Mouse (Mus musculus) G1E (cell line): ENCODE measurements around the gene Itpk1. TPM values are rescaled to one million over a fixed set of nuclear protein-coding genes. Genes with fewer than 3 reads are reported as not detected.

Experiments
- ATAC-seq: 2 replicates; pipeline ENCODE4 v1.8.0; 2016; ENCODE audit warnings: mild to moderate bottlenecking; ENCODE audit not compliant: insufficient number of reproducible peaks, poor library complexity, low FRiP score, severe bottlenecking; ENCODE audit errors: extremely low read depth
- DNase-seq: peaks from one replicate; pipeline ENCODE4 v3.0.0; 2012; ENCODE audit warnings: low spot score
- H3K27me3 ChIP-seq: 2 replicates; pipeline ENCODE4 v1.6.1; 2012; ENCODE audit warnings: mild to moderate bottlenecking, low read length, inconsistent platforms; ENCODE audit not compliant: insufficient read depth
- H3K36me3 ChIP-seq: replicated peaks from 2 replicates; pipeline ENCODE3; 2012; ENCODE audit warnings: mild to moderate bottlenecking, inconsistent platforms
- H3K4me1 ChIP-seq: 2 replicates; pipeline ENCODE4 v1.6.1; 2012; ENCODE audit warnings: low read depth, low read length, inconsistent platforms, mixed read lengths; ENCODE audit not compliant: insufficient read depth
- H3K4me3 ChIP-seq: 2 replicates; pipeline ENCODE4 v1.5.1; 2012; ENCODE audit warnings: low read depth, mild to moderate bottlenecking, inconsistent platforms, low read length, moderate library complexity, mixed read lengths
- H3K9me3 ChIP-seq: replicated peaks from 2 replicates; pipeline ENCODE4 v1.6.1; 2012; ENCODE audit warnings: inconsistent platforms
- CTCF ChIP-seq: IDR thresholded peaks from 2 replicates; pipeline ENCODE4 v1.5.1; 2012; ENCODE audit warnings: low read depth, low read length, inconsistent platforms, mixed read lengths
- GATA1 ChIP-seq: IDR thresholded peaks from 2 replicates; pipeline ENCODE4 v1.6.1; 2012; ENCODE audit warnings: borderline replicate concordance, low read length, inconsistent platforms, mixed read lengths
- GATA2 ChIP-seq: IDR thresholded peaks from 2 replicates; pipeline ENCODE4 v1.6.1; 2012; ENCODE audit warnings: low read depth, low read length, inconsistent platforms, borderline replicate concordance
- POLR2AphosphoS5 ChIP-seq: IDR thresholded peaks from 2 replicates; pipeline ENCODE4 v1.6.1; 2012; ENCODE audit warnings: low read depth, low read length, inconsistent platforms; ENCODE audit not compliant: insufficient replicate concordance
- TAL1 ChIP-seq: conservative IDR thresholded peaks from 2 replicates; pipeline ENCODE4 v1.6.1; 2012; ENCODE audit warnings: low read depth, low read length, inconsistent platforms, mixed read lengths
- polyA plus RNA-seq: library from polyadenylated mRNA; stranded (reverse); fragments of >175 nt; gene quantifications from 2 replicates; pipeline ENCODE4 v1.2.3, GENCODE M21; 2012
- total RNA-seq, 2 experiments: library from RNA; stranded (forward) in 1 of 2; stranded (reverse) in 1 of 2; fragments of 200-1000 nt in 1 of 2; fragments of >200 nt in 1 of 2; fragmentation: Nextera tagmentation in 1 of 2; gene quantifications; 2 replicates each; pipeline ENCODE4 v1.2.3; 2014 to 2017

Gene Itpk1
- total and polyA plus RNA-seq, 3 experiments = 2.5 to 6.4 (median 2.7) TPM

DNA sequence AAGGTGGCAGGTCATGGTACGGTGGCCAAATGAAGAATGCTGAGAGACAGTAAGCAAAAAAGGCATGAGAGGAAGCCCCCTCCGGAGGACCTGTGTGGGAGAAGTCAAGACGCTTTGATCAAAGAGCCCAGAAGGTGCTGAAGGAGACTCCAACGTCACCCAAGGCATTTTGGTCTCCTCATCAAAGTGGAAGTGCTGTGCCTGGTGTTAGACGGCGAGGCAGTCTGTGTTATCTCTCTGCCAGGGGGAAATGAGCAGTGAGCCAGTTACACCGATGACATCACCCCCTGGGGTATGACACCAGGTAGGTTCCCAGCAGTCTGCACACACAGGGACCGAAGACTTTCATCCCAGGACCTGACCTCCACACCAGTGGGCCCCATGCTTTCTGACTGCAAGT is 52.3 kb downstream of the Itpk1 start:
- TF ChIP-seq TAL1 (no peak), GATA1 (no peak), POLR2AphosphoS5 (no peak), CTCF (no peak), GATA2 (no peak)
- DNase-seq (no peak), ATAC-seq (no peak)
- H3K4me3 ChIP-seq = no peak overlapping the region
- peaks cover 6% of the 10 kb centered on the region; the same call in 1 of the 2 replicates for H3K4me1 ChIP-seq
- H3K9me3 ChIP-seq = no peaks in the 10 kb centered on the region
- no peaks in the 10 kb centered on the region for H3K36me3 ChIP-seq
- H3K27me3 ChIP-seq = no peaks in the 10 kb centered on the region; the same call in 1 of the 2 replicates

DNA sequence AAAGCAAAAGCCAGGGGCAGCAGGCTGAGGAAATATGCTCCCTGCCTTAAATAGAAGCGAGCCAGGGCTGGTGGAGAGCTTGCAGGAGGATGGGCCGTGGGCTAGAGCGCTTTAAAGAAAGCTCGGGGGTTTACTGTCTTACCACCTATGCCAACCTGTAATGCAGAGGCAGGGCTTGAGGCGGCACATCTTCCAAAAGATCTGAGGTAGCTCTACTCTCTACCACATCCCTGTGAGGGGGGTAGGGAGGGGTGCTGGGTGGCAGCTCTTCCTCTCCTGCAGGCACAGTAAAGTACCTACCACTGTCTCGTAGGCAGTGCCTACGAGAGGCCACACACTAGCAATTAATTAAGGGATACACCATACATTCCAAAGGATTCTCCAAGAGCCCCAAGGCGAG is 52.9 kb downstream of the Itpk1 start:
- Histone ChIP-seq H3K4me1 (peaks cover 12% of the 10 kb centered on the region), H3K36me3 (no peaks in the 10 kb centered on the region), H3K27me3 (no peaks in the 10 kb centered on the region; the same call in 1 of the 2 replicates), H3K9me3 (no peaks in the 10 kb centered on the region), H3K4me3 (no peak overlapping the region)
- TF ChIP-seq POLR2AphosphoS5 = no peak
- no peak for TF ChIP-seq TAL1
- TF ChIP-seq GATA1 = no peak
- TF ChIP-seq GATA2 = no peak
- TF ChIP-seq CTCF = no peak
- DNase-seq (no peak), ATAC-seq (no peak)

DNA sequence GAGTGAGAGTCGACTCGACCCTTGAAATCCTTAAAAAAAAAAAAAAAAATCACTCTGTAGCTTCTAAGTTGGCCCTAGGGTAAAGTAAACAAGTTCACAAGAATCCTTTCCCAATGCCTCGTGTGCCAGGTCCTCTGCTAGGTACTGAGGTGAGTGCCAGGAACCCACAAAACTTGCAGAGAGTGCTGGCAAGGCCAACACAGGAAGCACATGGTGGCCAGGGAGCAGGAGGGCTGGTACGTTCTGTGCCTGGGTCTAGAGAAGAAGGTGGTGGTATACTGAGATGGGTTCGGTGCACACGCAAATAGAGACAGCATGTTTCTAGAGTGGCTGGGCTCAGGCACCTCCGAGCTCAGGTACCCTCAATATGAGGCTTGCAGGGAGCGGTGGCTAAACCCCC is 53.3 kb downstream of the Itpk1 start:
- TF ChIP-seq POLR2AphosphoS5 (no peak), CTCF (no peak), GATA1 (no peak), TAL1 (no peak), GATA2 (no peak)
- no peak for ATAC-seq

DNA sequence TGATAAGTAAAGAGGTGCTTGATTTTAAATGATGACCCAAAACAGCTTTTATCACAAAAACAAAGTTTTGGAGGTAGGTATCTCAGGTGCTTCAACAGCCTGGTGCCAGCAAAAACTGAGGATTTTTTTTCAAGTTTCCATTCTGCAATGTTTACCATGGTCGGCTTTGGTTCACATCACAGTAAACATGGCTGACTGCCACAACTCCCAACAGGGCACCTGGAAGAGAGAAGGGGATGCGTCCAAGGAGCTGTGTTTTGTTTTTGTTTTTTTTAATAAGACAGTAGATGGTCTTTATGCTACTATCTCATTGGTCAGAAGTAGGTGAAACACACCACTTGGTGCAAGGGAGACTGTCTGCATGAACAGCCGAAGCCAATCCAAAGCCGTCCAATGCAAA is 54.1 kb downstream of the Itpk1 start:
- H3K4me1 ChIP-seq = peaks cover 23% of the 10 kb centered on the region
- ATAC-seq = no peak
- no peak for TF ChIP-seq GATA2
- TF ChIP-seq POLR2AphosphoS5 = no peak
- no peak for TF ChIP-seq TAL1
- no peak for TF ChIP-seq CTCF
- TF ChIP-seq GATA1 = no peak

More for the DNA sequence above, 53.3 kb downstream of the Itpk1 start:
- no peak for DNase-seq
- no peak overlapping the region for H3K4me3 ChIP-seq
- H3K27me3 ChIP-seq = no peaks in the 10 kb centered on the region; the same call in 1 of the 2 replicates
- H3K4me1 ChIP-seq = peaks cover 16% of the 10 kb centered on the region
- no peaks in the 10 kb centered on the region for H3K36me3 ChIP-seq
- no peaks in the 10 kb centered on the region for H3K9me3 ChIP-seq

DNA sequence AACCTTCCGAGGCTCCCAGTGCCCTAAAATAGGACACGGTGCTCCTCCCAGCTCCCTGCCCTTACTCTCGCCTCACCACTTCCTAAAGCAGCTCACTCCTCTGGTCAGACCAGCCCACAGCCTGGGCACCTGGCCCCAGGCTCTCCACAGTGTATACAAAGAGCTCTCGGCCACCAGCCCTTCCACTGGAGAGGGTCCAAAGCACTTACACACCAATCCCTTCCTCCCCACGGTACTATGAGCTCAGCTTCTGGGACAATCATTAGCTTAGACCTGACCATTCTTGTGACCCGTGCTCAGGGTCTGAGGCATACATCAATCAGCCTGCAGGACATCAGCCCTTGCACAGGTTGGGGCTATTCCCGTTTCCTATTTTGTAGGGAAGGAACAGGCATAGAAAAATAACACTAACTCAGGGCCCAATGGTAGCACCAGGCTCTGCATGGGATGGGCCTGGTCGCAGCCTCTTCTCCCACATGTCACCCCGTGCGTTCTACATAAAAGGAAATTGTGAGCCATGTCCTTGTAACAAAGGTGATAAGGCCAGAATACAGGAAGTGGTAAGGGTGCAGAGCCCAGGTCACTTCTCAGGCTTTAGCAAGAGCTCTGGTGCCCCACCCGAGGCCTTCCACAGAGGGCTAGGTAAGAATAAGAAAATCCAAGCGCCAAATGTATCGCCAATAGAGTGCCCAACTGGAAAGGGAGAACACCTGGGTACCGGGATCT is 56.7 kb downstream of the Itpk1 start:
- Histone ChIP-seq H3K36me3 (no peaks in the 10 kb centered on the region), H3K27me3 (no peaks in the 10 kb centered on the region; the same call in 1 of the 2 replicates), H3K4me3 (no peak overlapping the region), H3K4me1 (peaks cover 24% of the 10 kb centered on the region), H3K9me3 (no peaks in the 10 kb centered on the region)
- ATAC-seq (no peak), DNase-seq (no peak)
- TF ChIP-seq POLR2AphosphoS5 = no peak
- no peak for TF ChIP-seq GATA2
- no peak for TF ChIP-seq TAL1
- TF ChIP-seq GATA1 = no peak
- no peak for TF ChIP-seq CTCF

More for the DNA sequence above, 54.1 kb downstream of the Itpk1 start:
- no peaks in the 10 kb centered on the region for H3K36me3 ChIP-seq
- H3K4me3 ChIP-seq = no peak overlapping the region
- DNase-seq = no peak
- H3K27me3 ChIP-seq = no peaks in the 10 kb centered on the region; the same call in 1 of the 2 replicates
- no peaks in the 10 kb centered on the region for H3K9me3 ChIP-seq

DNA sequence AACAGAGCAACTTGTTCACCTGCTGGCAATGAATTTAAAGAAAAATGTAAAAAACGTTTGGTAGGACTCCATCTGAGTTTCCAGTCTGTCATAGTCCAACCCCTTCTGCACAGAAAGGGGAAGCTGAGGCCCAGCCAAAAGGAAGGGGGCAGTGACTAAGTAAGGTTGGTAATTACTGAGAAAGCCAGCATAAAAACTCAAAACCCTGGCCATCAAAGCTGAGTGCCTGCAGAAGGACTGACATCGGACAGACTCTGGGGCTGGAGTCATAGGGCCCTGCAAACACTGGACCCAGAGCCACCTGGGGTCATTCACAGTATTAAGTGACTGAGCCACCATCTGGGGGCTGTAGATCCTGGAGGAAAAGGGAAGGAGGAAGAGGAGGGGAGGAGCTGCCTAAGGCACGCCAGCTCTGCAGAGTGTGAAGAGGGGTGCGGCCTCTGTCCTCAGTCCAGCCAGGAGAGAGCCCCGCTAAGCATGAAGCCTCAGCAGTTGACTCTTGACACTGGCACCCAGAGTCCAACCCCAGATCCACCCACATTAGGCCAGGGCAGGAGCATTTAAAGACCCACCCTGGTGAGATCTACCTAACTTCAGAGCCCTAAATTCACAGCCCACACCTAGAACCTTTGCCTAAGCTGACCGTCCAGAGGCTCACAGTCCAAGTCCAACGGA is 58.0 kb downstream of the Itpk1 start:
- peak; percentile 72 for ATAC-seq

More for the DNA sequence above, 58.0 kb downstream of the Itpk1 start:
- Histone ChIP-seq H3K4me1 (peaks cover 24% of the 10 kb centered on the region), H3K9me3 (no peaks in the 10 kb centered on the region), H3K27me3 (no peaks in the 10 kb centered on the region; the same call in 1 of the 2 replicates), H3K36me3 (no peaks in the 10 kb centered on the region), H3K4me3 (no peak overlapping the region; the same call in 1 of the 2 replicates)
- peak; percentile 56 for DNase-seq
- TF ChIP-seq CTCF (no peak), TAL1 (no peak), GATA1 (no peak), POLR2AphosphoS5 (no peak), GATA2 (no peak)
